Mouse (Mus musculus) small intestine, adult 2 months (tissue): ENCODE results near the gene Gdf9.

Experiments
- CTCF ChIP-seq: fragments of 200-500 bp; IDR thresholded peaks from 2 replicates; pipeline ENCODE4 v1.5.1; 2012; ENCODE audit warnings: low read depth, mild to moderate bottlenecking, control low read depth, inconsistent platforms, low read length, moderate library complexity, mixed read lengths; ENCODE audit not compliant: insufficient replicate concordance, insufficient read length; ENCODE audit errors: extremely low read depth
- POLR2A ChIP-seq: fragments of 200-500 bp; IDR thresholded peaks from 2 replicates; pipeline ENCODE4 v1.6.1; 2012; ENCODE audit warnings: low read depth, mild to moderate bottlenecking, control low read depth, inconsistent platforms, low read length, moderate library complexity

DNA sequence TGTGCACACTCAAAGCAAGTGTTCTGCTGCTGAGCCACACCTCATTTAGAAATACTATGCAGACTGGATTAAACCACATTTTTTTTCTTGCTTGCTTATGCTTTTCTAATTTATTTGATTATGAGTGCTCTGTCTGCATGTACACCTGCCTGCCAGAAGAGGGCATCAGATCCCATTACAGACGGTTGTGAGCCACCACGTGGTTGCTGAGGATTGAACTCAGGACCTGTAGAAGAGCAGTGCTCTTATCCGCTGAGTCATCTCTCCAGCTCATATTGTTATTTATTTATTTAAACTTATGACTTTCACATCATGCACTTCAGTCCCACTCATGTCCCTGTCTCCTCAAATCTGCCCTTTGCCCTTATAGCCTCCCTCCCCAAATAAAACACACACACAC lies 54.9 kb downstream of the Gdf9 start:
- peak; percentile 37; the same call in 1 of the 2 replicates for TF ChIP-seq CTCF
- TF ChIP-seq POLR2A: no peak
